8 mouse cellular contexts compared by ENCODE assay signal in genomic region chr1:132298801-132299464, GRCm38 (mm10). TPM values are rescaled to one million over a fixed set of nuclear protein-coding genes. Genes with fewer than 3 reads are reported as not detected.
DNase-seq lines count a peak whose midpoint lies in the region; ATAC-seq and TF ChIP-seq lines count a peak whose summit lies in the region.

No protein-coding gene starts in this region.

- WGBS in liver, adult 2 months, result 1% methylated on average over 71 of the region's 71 CpGs
- under 1% methylated on average over 70 of the region's 71 CpGs for WGBS in forebrain, embryonic 16.5 days
- WGBS in kidney, adult 2 months, result 1% methylated on average over 70 of the region's 71 CpGs
- WGBS in lung, embryonic 15.5 days, result 2% methylated on average over 71 of the region's 71 CpGs

- TF ChIP-seq POLR2A in liver, adult 2 months (IDR thresholded peaks at IDR 0.05; ENCODE audit: extremely low read depth, insufficient read depth, low read length), result no peak
- no peak for TF ChIP-seq POLR2A in bone marrow macrophage, adult 2 months (IDR thresholded peaks at IDR 0.05; ENCODE audit: borderline replicate concordance, low read depth, low read length)
- no peak for TF ChIP-seq POLR2A in kidney, adult 2 months (IDR thresholded peaks at IDR 0.05; ENCODE audit: low read depth, low read length)

- H3K9ac ChIP-seq in liver, adult 2 months (ENCODE audit: low read depth, low read length), result peak overlapping the region; percentile 92
- H3K9ac ChIP-seq in forebrain, embryonic 16.5 days (replicated peaks; ENCODE audit: low read depth, low read length), result peak overlapping the region; percentile 76
- peak overlapping the region; percentile 53 for H3K9ac ChIP-seq in lung, embryonic 15.5 days

- no peaks in the 10 kb centered on the region for H3K9me3 ChIP-seq in forebrain, embryonic 16.5 days (ENCODE audit: control insufficient read depth, low read length)
- no peaks in the 10 kb centered on the region for H3K9me3 ChIP-seq in lung, embryonic 15.5 days

- peaks cover 11% of the 10 kb centered on the region for H3K4me1 ChIP-seq in liver, adult 2 months (ENCODE audit: control insufficient read depth, insufficient read depth, low read length)
- H3K4me1 ChIP-seq in bone marrow macrophage, adult 2 months (ENCODE audit: control insufficient read depth, insufficient read depth, low read length), result 0 out of 2 replicates have a peak, but pooled peaks cover 3% of the 10 kb centered on the region
- peaks cover 24% of the 10 kb centered on the region for H3K4me1 ChIP-seq in forebrain, embryonic 16.5 days (replicated peaks; ENCODE audit: control insufficient read depth, insufficient read depth, low read length)
- H3K4me1 ChIP-seq in kidney, adult 2 months (ENCODE audit: control insufficient read depth, insufficient read depth, low read length), result peaks cover 7% of the 10 kb centered on the region; the same call in 1 of the 2 replicates
- H3K4me1 ChIP-seq in lung, embryonic 15.5 days, result peaks cover 50% of the 10 kb centered on the region

- H3K36me3 ChIP-seq in liver, adult 2 months (ENCODE audit: control insufficient read depth, insufficient read depth, low read length), result no peaks in the 10 kb centered on the region
- H3K36me3 ChIP-seq in forebrain, embryonic 16.5 days (ENCODE audit: control insufficient read depth, insufficient read depth), result no peaks in the 10 kb centered on the region
- H3K36me3 ChIP-seq in kidney, adult 2 months (ENCODE audit: control insufficient read depth, insufficient read depth, low read length), result no peaks in the 10 kb centered on the region
- no peaks in the 10 kb centered on the region for H3K36me3 ChIP-seq in lung, embryonic 15.5 days

- H3K4me2 ChIP-seq in forebrain, embryonic 16.5 days (ENCODE audit: low read length), result peak overlapping the region; percentile 97
- peak overlapping the region; percentile 98 for H3K4me2 ChIP-seq in lung, embryonic 15.5 days

- no peaks in the 10 kb centered on the region for H3K79me2 ChIP-seq in liver, adult 2 months (ENCODE audit: control insufficient read depth, insufficient read depth, low read length)

- H3K27me3 ChIP-seq in liver, adult 2 months (ENCODE audit: control insufficient read depth, insufficient read depth, low read length), result no peaks in the 10 kb centered on the region
- peaks cover 6% of the 10 kb centered on the region; the same call in 1 of the 2 replicates for H3K27me3 ChIP-seq in forebrain, embryonic 16.5 days (replicated peaks; ENCODE audit: control insufficient read depth, insufficient read depth, low read length)
- H3K27me3 ChIP-seq in kidney, adult 2 months (replicated peaks; ENCODE audit: control insufficient read depth, insufficient read depth, low read length), result no peaks in the 10 kb centered on the region
- peaks cover 36% of the 10 kb centered on the region for H3K27me3 ChIP-seq in lung, embryonic 15.5 days

- peak overlapping the region; percentile 75 for H3K27ac ChIP-seq in liver, adult 2 months (replicated peaks; ENCODE audit: insufficient read depth, low read depth, low read length)
- H3K27ac ChIP-seq in bone marrow macrophage, adult 2 months (ENCODE audit: insufficient read depth, low read depth, low read length), result no peak overlapping the region
- H3K27ac ChIP-seq in forebrain, embryonic 16.5 days (ENCODE audit: low read length), result no peak overlapping the region
- H3K27ac ChIP-seq in kidney, adult 2 months (ENCODE audit: insufficient read depth, low read depth, low read length), result peak overlapping the region; percentile 78
- H3K27ac ChIP-seq in lung, embryonic 15.5 days, result no peak overlapping the region

- peak; percentile 59 for ATAC-seq in forebrain, embryonic 16.5 days
- ATAC-seq in lung, embryonic 15.5 days (ENCODE audit: borderline replicate concordance, extremely low read depth, low FRiP score, low TSS enrichment), result peak; percentile 44; the same call in 1 of the 2 replicates

- no peak for DNase-seq in liver, adult 2 months (ENCODE audit: extremely low read depth, low read depth, low spot score)
- no peak for DNase-seq in liver
- DNase-seq in kidney, adult 2 months, result peak; percentile 59
- DNase-seq in right cerebral cortex, postnatal 14 days, result peak; percentile 51
- no peak for DNase-seq in yolk sac, embryonic 10.5 days (ENCODE audit: low spot score)

- no peak for TF ChIP-seq CTCF in liver, adult 2 months (IDR thresholded peaks at IDR 0.05; ENCODE audit: low read depth, low read length)
- TF ChIP-seq CTCF in bone marrow macrophage, adult 2 months (IDR thresholded peaks at IDR 0.05; ENCODE audit: low read depth, low read length), result no peak
- TF ChIP-seq CTCF in kidney, adult 2 months (conservative IDR thresholded peaks at IDR 0.05; ENCODE audit: insufficient read depth, insufficient read length, low read depth, low read length), result no peak

- H3K4me3 ChIP-seq in liver, adult 2 months (ENCODE audit: insufficient read depth, low read depth, low read length), result peak overlapping the region; percentile 76
- peak overlapping the region; percentile 54 for H3K4me3 ChIP-seq in bone marrow macrophage, adult 2 months (ENCODE audit: insufficient read depth, low read length)
- peak overlapping the region; percentile 60 for H3K4me3 ChIP-seq in forebrain, embryonic 16.5 days (replicated peaks; ENCODE audit: low read length)
- H3K4me3 ChIP-seq in kidney, adult 2 months (ENCODE audit: insufficient read depth, low read depth, low read length), result peak overlapping the region; percentile 73
- peak overlapping the region; percentile 50 for H3K4me3 ChIP-seq in lung, embryonic 15.5 days

RNA-seq across cellular contexts. Expression of gene Klhdc8a, which starts 0.5 kb away (rescaled TPM):
- total RNA-seq in liver, adult 2 months (2014; rRNA removed), result 0.18 and 0.81 TPM in 2 replicates
- polyA plus RNA-seq in liver, adult 2 months (2012; rRNA removed), result 1.2 and 1.4 TPM in 2 replicates
- not detected in 2 replicates for polyA plus RNA-seq in bone marrow macrophage, adult 2 months (2012; ENCODE audit: insufficient read depth, insufficient read length, missing spikeins)
- polyA plus RNA-seq in forebrain, embryonic 16.5 days (2015; fragmentation: Nextera tagmentation; extraction: Ambion mirVana), result 2.7 and 3.4 TPM in 2 replicates
- 15.7 and 17.7 TPM in 2 replicates for polyA plus RNA-seq in kidney, adult 2 months (2012; rRNA removed)
- polyA plus RNA-seq in lung, embryonic 15.5 days (2015; fragmentation: Nextera tagmentation; extraction: Ambion mirVana), result 0.52 and 0.56 TPM in 2 replicates

RNA-seq across cellular contexts. Expression of gene Nuak2, which starts 17.0 kb away (rescaled TPM):
- 3.8 and 4.8 TPM in 2 replicates for total RNA-seq in liver, adult 2 months (2014; rRNA removed)
- 6.4 and 8.0 TPM in 2 replicates for polyA plus RNA-seq in liver, adult 2 months (2012; rRNA removed)
- polyA plus RNA-seq in bone marrow macrophage, adult 2 months (2012; ENCODE audit: insufficient read depth, insufficient read length, missing spikeins), result 22.6 and 24.5 TPM in 2 replicates
- 13.3 and 13.4 TPM in 2 replicates for polyA plus RNA-seq in forebrain, embryonic 16.5 days (2015; fragmentation: Nextera tagmentation; extraction: Ambion mirVana)
- polyA plus RNA-seq in kidney, adult 2 months (2012; rRNA removed), result 56.1 and 73.7 TPM in 2 replicates
- polyA plus RNA-seq in lung, embryonic 15.5 days (2015; fragmentation: Nextera tagmentation; extraction: Ambion mirVana), result 19.5 and 21.1 TPM in 2 replicates

Comparison
In these comparisons a context has a peak if more than half of its experiments do, and no peak if none do; other contexts are left out.
1. DNase-seq: peak in kidney, adult 2 months (single experiment) and right cerebral cortex, postnatal 14 days (single experiment); none in liver, adult 2 months (single experiment), liver (single experiment) and yolk sac, embryonic 10.5 days (single experiment).
2. H3K27ac ChIP-seq: peak in liver, adult 2 months (single experiment) and kidney, adult 2 months (single experiment); none in bone marrow macrophage, adult 2 months (single experiment), forebrain, embryonic 16.5 days (single experiment) and lung, embryonic 15.5 days (single experiment).
3. Peak in every context shown above with its lines, with median percentiles within 50 percentile points of each other: H3K4me3 ChIP-seq and H3K9ac ChIP-seq.